Mouse (Mus musculus) adrenal gland (tissue): ENCODE data around the gene Man1c1.

ENCODE experiments used
- intact Hi-C: fragments of 180-260 bp; cut with DNase I; formaldehyde crosslinking; loops from one replicate; pipeline ENCODE4 v1.15.1; 2025

Gene Man1c1

GRCm38 (mm10) chr4:134586631-134587030, 117.5 kb downstream of the Man1c1 start:
- intact Hi-C loops: loop anchor here (10.0 kb wide), 1 partner anchor 118 kb away; the partner anchor contains the start of gene Man1c1

- intact Hi-C loops: loop anchor here (10.0 kb wide), 1 partner anchor 119 kb away; the partner anchor contains the start of gene Man1c1
Observed at GRCm38 (mm10) chr4:134586126-134586525, 118.0 kb downstream of the Man1c1 start.

- intact Hi-C loops: loop anchor here (10.0 kb wide), 1 partner anchor 121 kb away; the partner anchor contains the start of gene Man1c1
Observed at GRCm38 (mm10) chr4:134583513-134583912, 120.6 kb downstream of the Man1c1 start.

GRCm38 (mm10) chr4:134581365-134581764, 122.7 kb downstream of the Man1c1 start:
- intact Hi-C loops: loop anchor here (10.0 kb wide), 1 partner anchor 123 kb away; the partner anchor contains the start of gene Man1c1

DNA sequence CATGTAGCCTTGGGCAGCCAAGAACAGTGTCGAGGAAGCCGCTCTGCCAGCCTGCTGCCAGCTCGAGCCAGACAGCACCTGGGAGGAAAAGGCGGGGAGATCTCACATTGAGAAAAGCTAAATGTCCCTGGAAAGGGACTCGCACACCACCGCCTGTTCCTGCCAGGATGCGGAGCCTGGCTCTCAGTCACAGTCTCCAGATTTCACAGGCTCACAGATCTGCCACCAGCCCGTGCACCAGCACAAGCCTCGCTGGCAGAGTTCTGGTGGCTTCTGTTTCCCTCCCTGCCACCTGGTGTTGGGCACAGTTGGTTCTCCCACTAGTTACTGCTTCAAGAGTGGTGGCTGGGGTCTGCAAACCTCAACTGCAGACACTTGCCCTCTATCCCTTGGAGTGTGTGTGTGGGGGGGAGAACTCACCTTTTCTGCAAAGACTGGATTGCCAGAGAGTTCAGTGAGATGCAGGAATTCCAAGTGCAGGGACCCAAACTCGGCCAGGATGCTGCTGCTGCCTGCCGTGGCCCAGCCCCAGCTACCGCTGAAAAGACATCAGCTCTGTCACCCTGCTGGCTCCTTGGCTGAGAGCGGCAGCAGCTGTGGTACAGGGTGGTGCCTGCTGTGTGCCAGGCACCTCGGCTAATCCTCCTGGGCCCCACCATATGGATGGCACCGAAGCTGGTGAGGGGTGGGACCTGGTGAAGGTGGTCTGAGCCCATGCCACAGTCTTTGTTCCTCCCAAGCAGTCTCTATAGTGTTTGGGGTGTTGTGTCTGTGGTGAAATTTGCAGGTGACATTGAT, 123.5 kb downstream of the Man1c1 start:
- intact Hi-C loops: loop anchor here (10.0 kb wide), 1 partner anchor 124 kb away; the partner anchor contains the start of gene Man1c1

- intact Hi-C loops: loop anchor here (10.0 kb wide), 1 partner anchor 125 kb away; the partner anchor contains the start of gene Man1c1
Observed at GRCm38 (mm10) chr4:134579620-134580019, 124.5 kb downstream of the Man1c1 start.

- intact Hi-C loops: no loop called here
Observed at GRCm38 (mm10) chr4:134579212-134579611, 124.9 kb downstream of the Man1c1 start.

DNA sequence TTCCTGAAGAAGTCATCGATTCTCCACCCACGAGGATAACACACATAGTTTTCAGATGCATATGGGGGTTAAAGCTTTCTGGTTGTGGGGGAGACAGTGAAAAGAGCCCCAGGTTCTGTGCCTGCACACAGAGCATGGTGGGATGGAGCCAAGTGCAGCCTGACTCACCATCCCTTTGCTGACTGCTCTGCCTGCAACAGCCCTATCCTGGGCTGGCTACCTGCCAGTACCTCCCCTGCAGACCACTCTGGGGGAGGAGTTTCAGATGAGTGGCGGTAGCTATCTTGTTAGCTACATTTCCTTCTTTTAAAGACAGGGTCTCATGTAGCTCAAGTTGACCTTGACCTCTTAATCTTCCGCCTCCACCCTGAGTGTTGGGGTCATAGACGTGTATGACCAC, 125.7 kb downstream of the Man1c1 start:
- intact Hi-C loops: no loop called here

DNA sequence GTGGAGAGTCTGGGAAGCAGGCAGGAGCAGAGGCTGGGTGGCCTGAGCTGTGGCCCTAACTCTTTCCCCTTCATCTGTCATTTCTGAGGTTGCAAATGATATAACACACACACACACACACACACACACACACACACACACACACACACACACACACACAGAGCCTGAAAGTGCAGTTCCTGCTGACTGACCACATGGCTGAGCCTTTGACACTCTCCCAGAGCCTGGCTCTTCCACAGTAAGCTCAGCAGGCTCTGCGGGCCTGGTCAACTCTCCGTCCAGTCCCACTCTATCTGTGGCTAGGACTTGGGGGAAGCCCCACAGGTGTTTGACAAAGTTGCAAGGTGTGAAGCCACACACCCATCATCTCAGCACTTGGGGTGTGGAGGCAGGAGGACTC, 126.8 kb downstream of the Man1c1 start:
- intact Hi-C loops: no loop called here

DNA sequence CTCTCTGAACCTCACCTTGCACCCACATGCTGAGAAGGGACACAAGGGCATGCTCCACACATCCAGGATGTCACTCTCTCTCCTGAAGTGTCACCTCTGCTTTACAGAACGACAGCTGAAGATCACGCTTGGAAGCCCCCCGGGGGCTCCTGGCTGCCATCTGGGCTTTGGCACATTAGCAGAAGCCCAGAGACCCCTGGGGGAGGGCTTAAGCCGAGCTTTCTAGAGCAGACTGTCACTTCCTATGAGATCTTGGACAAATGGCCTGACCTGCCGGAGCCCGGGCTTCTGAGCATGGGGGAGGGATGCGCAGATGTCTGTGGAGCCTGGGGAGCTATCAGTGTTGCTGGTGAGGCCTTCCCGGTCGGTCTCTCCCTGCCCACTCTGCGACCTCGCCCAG, 128.6 kb downstream of the Man1c1 start:
- intact Hi-C loops: no loop called here

DNA sequence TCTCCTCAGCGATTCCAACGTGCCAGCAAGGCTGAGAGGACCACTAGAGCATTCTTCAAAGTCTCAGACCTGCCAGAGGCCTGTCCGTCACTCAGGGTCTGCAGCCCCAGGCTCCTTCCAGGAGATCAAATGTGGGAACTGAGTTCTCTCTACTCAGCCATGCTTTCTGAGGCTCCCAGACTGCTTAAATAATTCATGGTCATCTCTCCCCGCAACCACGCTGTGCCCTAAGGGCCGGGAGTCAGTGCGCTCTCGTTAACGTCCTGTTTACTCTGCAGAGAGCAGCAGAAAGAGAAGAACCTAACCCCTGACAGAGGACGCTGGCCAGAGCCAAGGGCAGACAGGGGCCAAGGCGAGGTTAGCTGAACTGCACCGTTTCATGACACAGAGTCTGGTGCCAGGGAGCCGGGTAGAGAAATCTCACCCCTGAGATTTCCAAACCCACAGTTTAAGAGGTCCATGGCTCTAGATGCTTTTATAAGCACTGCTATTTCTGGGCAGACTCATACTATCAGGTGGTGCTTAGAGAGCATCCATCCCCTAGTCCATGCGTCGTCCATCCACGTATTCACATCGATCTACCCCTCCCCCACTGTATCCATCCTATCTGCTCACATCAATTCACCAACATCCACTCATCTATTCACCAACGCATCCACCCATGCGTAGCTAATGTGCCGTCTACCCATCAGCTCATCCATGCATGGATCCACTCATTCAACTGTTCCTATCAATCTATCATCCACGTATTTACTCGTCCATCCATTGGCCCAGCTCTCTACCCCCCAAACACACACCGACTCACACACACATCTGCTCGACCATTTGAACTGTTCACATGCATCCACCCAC, 131.4 kb downstream of the Man1c1 start:
- intact Hi-C loops: no loop called here

DNA sequence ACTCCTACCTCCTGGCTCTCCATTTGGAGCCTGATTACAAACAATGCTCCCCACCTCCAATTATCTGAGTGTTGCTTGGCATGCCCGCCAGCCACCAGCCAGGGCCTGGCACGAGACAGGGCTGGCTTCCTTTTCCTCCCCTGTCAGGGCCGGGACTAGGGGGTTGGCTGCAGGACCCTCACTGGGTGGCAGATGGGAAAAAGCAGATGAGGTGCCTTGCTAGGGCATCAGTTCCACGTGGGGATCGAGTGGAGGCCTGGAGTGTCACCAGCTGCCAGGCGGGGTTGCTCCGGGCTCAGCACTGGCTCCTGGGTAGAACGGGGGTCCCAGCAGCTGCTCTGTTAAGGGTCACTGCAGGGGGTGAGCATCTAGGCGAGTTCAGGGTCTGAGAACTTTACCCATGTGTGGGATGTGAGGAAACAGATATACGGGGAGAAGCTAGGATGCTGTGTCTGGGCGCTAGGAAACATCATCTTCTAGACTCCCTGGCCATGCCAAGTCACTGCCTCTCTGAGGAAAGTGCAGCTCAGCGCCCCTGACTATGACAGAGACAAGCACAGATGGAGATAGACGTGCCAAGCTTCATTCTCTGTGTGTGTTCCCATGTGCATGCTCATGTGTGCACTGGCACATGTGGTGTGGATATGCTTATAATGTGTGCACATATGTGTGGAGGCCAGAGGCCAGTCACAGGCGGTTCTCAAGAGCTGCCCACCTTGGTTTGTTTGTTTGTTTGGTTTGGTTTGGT, 133.2 kb downstream of the Man1c1 start:
- intact Hi-C loops: no loop called here

- intact Hi-C loops: no loop called here
Observed at GRCm38 (mm10) chr4:134569831-134570230, 134.3 kb downstream of the Man1c1 start.

- intact Hi-C loops: no loop called here
Observed at GRCm38 (mm10) chr4:134569205-134569604, 134.9 kb downstream of the Man1c1 start.

DNA sequence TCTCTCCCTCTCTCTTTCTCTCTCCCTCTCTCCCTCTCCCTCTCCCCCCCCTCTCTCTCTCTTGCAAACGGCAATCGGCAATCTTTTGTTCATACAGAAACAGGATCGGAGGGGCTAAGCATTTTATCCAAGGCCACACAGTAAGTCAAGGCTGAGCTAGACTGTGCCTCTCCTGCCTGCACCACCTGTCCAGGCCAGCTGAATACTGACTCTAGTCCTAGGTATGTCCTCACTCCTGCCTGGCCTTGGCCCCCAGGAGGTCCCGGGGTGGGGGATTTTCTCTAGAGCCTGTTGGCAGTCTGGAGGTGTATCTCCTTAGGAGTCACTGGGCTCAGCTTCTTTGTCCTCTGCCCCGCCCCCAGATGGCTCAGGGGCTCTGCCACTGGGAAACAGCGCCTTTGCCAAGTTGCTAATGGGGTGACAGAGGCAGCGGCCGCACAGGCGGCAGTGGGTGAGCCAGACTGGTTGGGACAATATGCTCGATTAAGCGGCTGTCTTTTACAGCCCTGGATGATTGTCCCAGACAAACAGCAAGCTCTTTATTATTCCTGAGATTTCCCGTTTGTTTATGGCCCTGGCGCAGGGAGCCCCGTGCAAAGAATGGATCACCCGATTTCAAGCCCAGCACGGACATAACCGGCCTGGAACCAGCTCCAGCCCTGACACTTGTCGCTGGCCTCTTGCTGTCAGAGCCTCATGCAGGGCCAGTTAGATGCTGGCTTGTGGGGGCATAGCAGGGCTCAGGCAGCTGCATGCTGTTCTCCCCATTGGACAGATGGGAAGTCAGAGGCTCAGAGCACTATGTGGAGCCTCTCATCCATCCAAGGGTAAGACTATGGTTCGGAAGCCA, 136.5 kb downstream of the Man1c1 start:
- intact Hi-C loops: no loop called here

DNA sequence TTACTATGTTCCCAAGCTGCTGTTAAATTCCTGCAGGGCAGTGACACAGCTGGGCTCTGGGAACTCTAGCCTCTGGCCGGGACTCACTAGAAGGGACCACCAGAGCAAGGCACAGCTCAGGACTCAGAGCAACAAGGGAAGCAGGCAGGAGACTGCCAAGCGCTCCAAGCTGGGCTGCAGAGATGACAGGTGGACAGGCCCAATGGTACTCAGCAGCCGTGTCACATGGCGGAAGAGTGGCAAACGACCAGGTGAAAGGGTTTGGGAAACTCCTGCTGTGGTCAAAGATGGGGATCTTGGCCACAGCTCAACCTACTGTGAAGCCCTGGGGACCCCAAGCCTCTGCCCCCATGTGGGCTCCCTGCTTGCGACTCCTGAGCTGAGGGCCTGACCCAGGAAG, 140.0 kb downstream of the Man1c1 start:
- intact Hi-C loops: no loop called here

GRCm38 (mm10) chr4:134563624-134564023, 140.5 kb downstream of the Man1c1 start:
- intact Hi-C loops: no loop called here

- intact Hi-C loops: no loop called here
Observed at GRCm38 (mm10) chr4:134562014-134562413, 142.1 kb downstream of the Man1c1 start.

- intact Hi-C loops: no loop called here
Observed at GRCm38 (mm10) chr4:134560699-134561098, 143.4 kb downstream of the Man1c1 start.

GRCm38 (mm10) chr4:134559154-134559553, 144.9 kb downstream of the Man1c1 start:
- intact Hi-C loops: no loop called here
